In the genomic region with DNA sequence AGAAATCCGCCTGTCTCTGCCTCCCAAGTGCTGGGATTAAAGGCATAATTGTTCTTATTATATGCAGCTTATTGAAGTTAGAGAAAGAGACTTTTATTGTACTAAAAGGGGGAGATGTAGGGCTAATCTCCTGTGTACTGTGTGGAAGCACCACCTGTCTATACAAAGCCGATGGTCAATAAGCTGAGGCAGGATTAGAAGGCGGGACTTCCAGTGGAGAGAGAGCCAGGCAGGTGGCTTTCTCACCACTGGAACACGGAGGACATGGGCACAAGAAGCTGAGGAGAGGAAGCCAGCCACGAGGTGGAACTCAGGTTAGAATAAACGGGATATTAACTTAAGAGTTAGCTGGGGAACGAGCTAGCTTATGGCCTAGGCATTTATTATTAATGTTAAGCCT, we compare ENCODE assay signal across 7 mouse cellular contexts. TPM values are rescaled to one million over a fixed set of nuclear protein-coding genes. Genes with fewer than 3 reads are reported as not detected.
DNase-seq lines count a peak whose midpoint lies in the region; ATAC-seq lines count a peak whose summit lies in the region.

A gene (plus strand): TSS at position 222 of the 400 bp plus-strand sequence.

- H3K4me3 ChIP-seq in forebrain, embryonic 12.5 days (replicated peaks): no peak within 1 kb of the TSS; the same call in 1 of the 2 replicates
- H3K4me3 ChIP-seq in hindbrain, embryonic 10.5 days: no peak within 1 kb of the TSS
- H3K4me3 ChIP-seq in liver, embryonic 12.5 days: no peak within 1 kb of the TSS
- no peak within 1 kb of the TSS for H3K4me3 ChIP-seq in stomach, embryonic 15.5 days (replicated peaks)

- WGBS in forebrain, embryonic 12.5 days: 74% methylated on average over 7 of the region's 7 CpGs
- 77% methylated on average over 7 of the region's 7 CpGs for WGBS in hindbrain, embryonic 10.5 days
- 71% methylated on average over 7 of the region's 7 CpGs for WGBS in liver, embryonic 12.5 days (ENCODE audit: insufficient replicate concordance)
- 68% methylated on average over 7 of the region's 7 CpGs for WGBS in stomach, embryonic 15.5 days

- H3K27ac ChIP-seq in forebrain, embryonic 12.5 days: no peak within 1 kb of the TSS
- no peak within 1 kb of the TSS for H3K27ac ChIP-seq in hindbrain, embryonic 10.5 days
- H3K27ac ChIP-seq in liver, embryonic 12.5 days: no peak within 1 kb of the TSS
- no peak within 1 kb of the TSS for H3K27ac ChIP-seq in stomach, embryonic 15.5 days

- DNase-seq in urinary bladder, adult 2 months (ENCODE audit: low spot score): no peak
- DNase-seq in urinary bladder, postnatal 14 days (ENCODE audit: low spot score): no peak
- no peak for DNase-seq in hindbrain, embryonic 10.5 days (ENCODE audit: low spot score)
- no peak for DNase-seq in cerebellum, postnatal 4 days (ENCODE audit: low spot score in 2 of 2)

- H3K4me2 ChIP-seq in forebrain, embryonic 12.5 days: no peak within 1 kb of the TSS
- no peak within 1 kb of the TSS for H3K4me2 ChIP-seq in liver, embryonic 12.5 days
- no peak within 1 kb of the TSS for H3K4me2 ChIP-seq in stomach, embryonic 15.5 days

- H3K36me3 ChIP-seq in forebrain, embryonic 12.5 days (replicated peaks): peaks cover 7% of the 10 kb centered on the region; the same call in 1 of the 2 replicates
- peaks cover 11% of the 10 kb centered on the region for H3K36me3 ChIP-seq in hindbrain, embryonic 10.5 days
- peaks cover 10% of the 10 kb centered on the region for H3K36me3 ChIP-seq in liver, embryonic 12.5 days
- H3K36me3 ChIP-seq in stomach, embryonic 15.5 days: no peaks in the 10 kb centered on the region

- H3K27me3 ChIP-seq in forebrain, embryonic 12.5 days: no peaks in the 10 kb centered on the region
- H3K27me3 ChIP-seq in hindbrain, embryonic 10.5 days (ENCODE audit: insufficient read depth, poor library complexity, severe bottlenecking): no peaks in the 10 kb centered on the region
- H3K27me3 ChIP-seq in liver, embryonic 12.5 days (replicated peaks): no peaks in the 10 kb centered on the region
- no peaks in the 10 kb centered on the region for H3K27me3 ChIP-seq in stomach, embryonic 15.5 days (replicated peaks)

- H3K9ac ChIP-seq in forebrain, embryonic 12.5 days: no peak within 1 kb of the TSS
- no peak within 1 kb of the TSS for H3K9ac ChIP-seq in liver, embryonic 12.5 days
- no peak within 1 kb of the TSS for H3K9ac ChIP-seq in stomach, embryonic 15.5 days

- peaks cover 28% of the 10 kb centered on the region for H3K4me1 ChIP-seq in forebrain, embryonic 12.5 days
- H3K4me1 ChIP-seq in hindbrain, embryonic 10.5 days (replicated peaks): peaks cover 34% of the 10 kb centered on the region
- peaks cover 32% of the 10 kb centered on the region for H3K4me1 ChIP-seq in liver, embryonic 12.5 days
- peaks cover 16% of the 10 kb centered on the region for H3K4me1 ChIP-seq in stomach, embryonic 15.5 days

- H3K9me3 ChIP-seq in forebrain, embryonic 12.5 days: no peaks in the 10 kb centered on the region
- no peaks in the 10 kb centered on the region for H3K9me3 ChIP-seq in hindbrain, embryonic 10.5 days
- no peaks in the 10 kb centered on the region for H3K9me3 ChIP-seq in liver, embryonic 12.5 days (replicated peaks)
- no peaks in the 10 kb centered on the region for H3K9me3 ChIP-seq in stomach, embryonic 15.5 days

- ATAC-seq in forebrain, embryonic 12.5 days (ENCODE audit: low FRiP score): no peak
- no peak for ATAC-seq in liver, embryonic 12.5 days
- no peak for ATAC-seq in stomach, embryonic 15.5 days (ENCODE audit: insufficient read depth, low FRiP score, low read depth)

RNA-seq across cellular contexts. Expression of the gene that starts here (rescaled TPM):
- 56.0 and 63.5 TPM in 2 replicates for polyA plus RNA-seq in urinary bladder, adult 2 months (2012; rRNA removed)
- polyA plus RNA-seq in forebrain, embryonic 12.5 days (2016; fragmentation: Nextera tagmentation; extraction: Ambion mirVana): 59.1 and 61.6 TPM in 2 replicates
- polyA plus RNA-seq in hindbrain, embryonic 10.5 days (2016; fragmentation: Nextera tagmentation; extraction: Ambion mirVana): 56.6 and 58.2 TPM in 2 replicates
- 40.0 TPM in 2 replicates for polyA plus RNA-seq in liver, embryonic 12.5 days (2016; fragmentation: Nextera tagmentation; extraction: Ambion mirVana)
- 48.2 and 50.7 TPM in 2 replicates for polyA plus RNA-seq in stomach, embryonic 15.5 days (2015; fragmentation: Nextera tagmentation; extraction: Ambion mirVana)
